Mouse (Mus musculus): ENCODE results near the gene Hemk1. TPM values are rescaled to one million over a fixed set of nuclear protein-coding genes. Genes with fewer than 3 reads are reported as not detected.

Hemk1 gene
- polyA plus RNA-seq, 1 experiment from 2014 or later = 8.2 TPM

DNA sequence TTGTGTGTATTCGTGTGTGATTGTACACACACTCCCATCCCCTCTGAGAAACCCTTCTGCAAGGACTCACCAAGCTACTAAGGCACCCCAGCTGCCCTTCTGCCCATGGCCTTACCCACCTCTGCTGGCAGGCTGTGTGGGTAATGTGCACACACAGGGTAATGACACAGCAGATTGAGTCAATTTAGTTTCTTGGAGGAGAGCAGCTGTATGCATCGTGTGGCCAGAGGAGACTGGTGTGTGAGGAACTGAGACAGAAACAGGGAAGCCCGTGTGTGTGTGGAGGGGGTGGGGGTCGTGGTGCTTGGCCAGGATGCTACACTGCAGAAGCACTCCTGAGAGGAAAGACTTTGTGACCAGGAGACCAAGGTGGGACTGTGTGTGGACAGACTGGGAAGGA, 34.3 kb upstream of the Hemk1 start:
- Histone ChIP-seq H3K9me3 (replicated peaks; ENCODE audit: control insufficient read depth, low read length) (no peaks in the 10 kb centered on the region), H3K9ac (replicated peaks; ENCODE audit: low read length) (no peak overlapping the region), H3K4me1 (ENCODE audit: control insufficient read depth, insufficient read depth, low read length) (no peaks in the 10 kb centered on the region), H3K4me3 (ENCODE audit: low read depth, low read length) (no peak overlapping the region), H3K4me2 (ENCODE audit: low read depth, low read length) (no peak overlapping the region), H3K27me3 (ENCODE audit: control insufficient read depth, insufficient read depth, low read length) (0 out of 2 replicates have a peak, but pooled peaks cover 3% of the 10 kb centered on the region), H3K27ac (replicated peaks; ENCODE audit: low read depth, low read length) (no peak overlapping the region), H3K36me3 (replicated peaks; ENCODE audit: control insufficient read depth, insufficient read depth, low read depth, low read length) (no peaks in the 10 kb centered on the region)
- WGBS = 49% methylated on average over 4 of the region's 4 CpGs
- ATAC-seq (replicated peaks; ENCODE audit: insufficient number of reproducible peaks, low FRiP score, low TSS enrichment, low read depth) (no peak), DNase-seq (ENCODE audit: low spot score) (no peak)

DNA sequence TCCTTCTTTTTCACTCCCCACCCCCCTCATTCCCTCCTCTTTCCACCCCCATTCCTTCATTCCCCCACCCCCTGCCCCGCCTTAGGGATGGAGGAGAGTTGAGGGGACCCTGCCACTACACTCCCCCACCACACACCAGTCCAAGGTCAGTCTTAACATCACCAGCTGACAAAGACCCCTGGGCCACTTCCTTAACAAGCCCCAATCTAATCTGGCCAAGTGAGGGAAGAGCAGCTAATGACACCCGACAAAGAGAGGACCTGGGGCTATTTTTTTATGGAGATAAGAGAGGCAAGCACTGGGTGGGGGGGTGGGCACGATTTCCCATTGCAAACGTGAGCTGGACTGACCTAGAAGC, 31.9 kb upstream of the Hemk1 start:
- H3K9ac ChIP-seq (replicated peaks; ENCODE audit: low read length) = no peak overlapping the region
- 4% methylated on average over 4 of the region's 4 CpGs for WGBS
- H3K4me1 ChIP-seq (ENCODE audit: control insufficient read depth, insufficient read depth, low read length) = no peaks in the 10 kb centered on the region
- H3K27me3 ChIP-seq (ENCODE audit: control insufficient read depth, insufficient read depth, low read length) = 0 out of 2 replicates have a peak, but pooled peaks cover 3% of the 10 kb centered on the region
- no peaks in the 10 kb centered on the region for H3K9me3 ChIP-seq (replicated peaks; ENCODE audit: control insufficient read depth, low read length)
- DNase-seq (ENCODE audit: low spot score) = no peak
- no peaks in the 10 kb centered on the region for H3K36me3 ChIP-seq (replicated peaks; ENCODE audit: control insufficient read depth, insufficient read depth, low read depth, low read length)
- no peak overlapping the region for H3K4me3 ChIP-seq (ENCODE audit: low read depth, low read length)
- H3K27ac ChIP-seq (replicated peaks; ENCODE audit: low read depth, low read length) = no peak overlapping the region
- H3K4me2 ChIP-seq (ENCODE audit: low read depth, low read length) = no peak overlapping the region
- ATAC-seq (replicated peaks; ENCODE audit: insufficient number of reproducible peaks, low FRiP score, low TSS enrichment, low read depth) = no peak

DNA sequence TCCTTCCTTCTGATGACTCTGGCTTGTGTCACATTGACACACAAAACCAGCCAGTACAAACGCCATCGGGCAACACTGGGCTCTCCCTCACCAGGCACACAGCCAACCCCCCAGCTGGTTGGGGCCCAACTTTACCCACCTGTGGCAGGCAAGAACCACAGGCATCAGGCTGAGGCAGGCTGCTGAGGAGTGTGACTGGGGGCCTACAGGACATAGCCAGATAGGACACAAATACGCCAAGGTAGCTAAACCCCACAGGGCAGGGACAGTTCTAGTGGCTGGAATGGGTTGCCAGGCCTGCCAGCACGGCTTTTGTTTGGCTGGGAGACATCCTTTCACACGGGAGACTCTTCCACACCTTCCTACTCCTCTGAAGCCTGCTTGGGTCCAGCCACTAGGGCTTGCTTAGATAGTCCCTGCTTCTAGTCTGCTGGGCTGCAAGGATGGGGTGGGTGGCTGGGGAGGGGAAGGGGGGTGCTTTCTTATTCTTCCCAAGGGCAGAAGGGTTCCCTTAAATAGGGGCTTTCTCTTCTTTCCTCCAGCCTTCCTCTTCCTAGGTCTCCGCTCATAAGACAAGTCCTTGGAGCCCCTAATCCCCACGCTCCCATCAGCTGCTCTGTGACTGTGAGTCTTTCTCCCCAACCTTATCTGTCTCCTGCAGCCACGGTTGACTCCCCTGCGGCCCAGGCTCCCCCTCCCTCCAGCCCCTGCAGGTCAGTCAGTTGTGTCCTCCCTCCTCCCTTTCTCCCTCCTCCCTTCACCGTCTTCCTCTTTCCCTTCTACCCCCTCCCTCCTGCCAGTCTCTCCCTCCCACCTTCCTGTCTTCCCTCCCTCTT, 31.3 kb upstream of the Hemk1 start:
- WGBS = 35% methylated on average over 10 of the region's 10 CpGs
- ATAC-seq (replicated peaks; ENCODE audit: insufficient number of reproducible peaks, low FRiP score, low TSS enrichment, low read depth) = no peak
- DNase-seq (ENCODE audit: low spot score) = no peak
- H3K9me3 ChIP-seq (replicated peaks; ENCODE audit: control insufficient read depth, low read length) = no peaks in the 10 kb centered on the region
- H3K4me3 ChIP-seq (ENCODE audit: low read depth, low read length) = no peak overlapping the region
- no peaks in the 10 kb centered on the region for H3K27me3 ChIP-seq (ENCODE audit: control insufficient read depth, insufficient read depth, low read length)
- H3K4me2 ChIP-seq (ENCODE audit: low read depth, low read length) = no peak overlapping the region
- no peaks in the 10 kb centered on the region for H3K4me1 ChIP-seq (ENCODE audit: control insufficient read depth, insufficient read depth, low read length)
- H3K36me3 ChIP-seq (replicated peaks; ENCODE audit: control insufficient read depth, insufficient read depth, low read depth, low read length) = no peaks in the 10 kb centered on the region
- H3K27ac ChIP-seq (replicated peaks; ENCODE audit: low read depth, low read length) = no peak overlapping the region
- H3K9ac ChIP-seq (replicated peaks; ENCODE audit: low read length) = no peak overlapping the region

DNA sequence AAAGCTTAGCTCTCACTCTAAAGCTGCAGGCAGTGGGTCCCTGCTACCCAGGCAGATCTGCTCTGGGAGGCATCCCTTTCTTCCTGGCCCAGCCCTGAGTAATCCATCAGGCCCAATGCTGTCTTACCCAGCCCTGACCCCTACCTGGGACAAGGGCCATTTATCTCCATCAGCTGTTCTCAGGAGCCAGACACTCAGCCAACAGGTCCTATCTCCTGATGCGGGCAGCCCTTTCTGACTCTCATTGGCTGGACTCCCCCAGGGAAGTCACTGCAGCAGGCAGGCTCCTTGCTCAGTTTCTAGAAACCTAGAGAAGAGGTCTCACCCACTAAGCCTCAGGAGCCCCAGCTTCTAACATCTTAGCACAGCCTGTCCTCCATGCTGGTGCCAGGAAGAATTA, 30.2 kb upstream of the Hemk1 start:
- DNase-seq (ENCODE audit: low spot score) (no peak), ATAC-seq (replicated peaks; ENCODE audit: insufficient number of reproducible peaks, low FRiP score, low TSS enrichment, low read depth) (no peak)
- whole genome bisulfite sequencing = 60% methylated on average over 1 of the region's 1 CpGs
- Histone ChIP-seq H3K27ac (replicated peaks; ENCODE audit: low read depth, low read length) (no peak overlapping the region), H3K4me2 (ENCODE audit: low read depth, low read length) (no peak overlapping the region), H3K9me3 (replicated peaks; ENCODE audit: control insufficient read depth, low read length) (no peaks in the 10 kb centered on the region), H3K4me1 (ENCODE audit: control insufficient read depth, insufficient read depth, low read length) (no peaks in the 10 kb centered on the region), H3K27me3 (ENCODE audit: control insufficient read depth, insufficient read depth, low read length) (no peaks in the 10 kb centered on the region), H3K9ac (replicated peaks; ENCODE audit: low read length) (no peak overlapping the region), H3K36me3 (replicated peaks; ENCODE audit: control insufficient read depth, insufficient read depth, low read depth, low read length) (no peaks in the 10 kb centered on the region), H3K4me3 (ENCODE audit: low read depth, low read length) (no peak overlapping the region)

DNA sequence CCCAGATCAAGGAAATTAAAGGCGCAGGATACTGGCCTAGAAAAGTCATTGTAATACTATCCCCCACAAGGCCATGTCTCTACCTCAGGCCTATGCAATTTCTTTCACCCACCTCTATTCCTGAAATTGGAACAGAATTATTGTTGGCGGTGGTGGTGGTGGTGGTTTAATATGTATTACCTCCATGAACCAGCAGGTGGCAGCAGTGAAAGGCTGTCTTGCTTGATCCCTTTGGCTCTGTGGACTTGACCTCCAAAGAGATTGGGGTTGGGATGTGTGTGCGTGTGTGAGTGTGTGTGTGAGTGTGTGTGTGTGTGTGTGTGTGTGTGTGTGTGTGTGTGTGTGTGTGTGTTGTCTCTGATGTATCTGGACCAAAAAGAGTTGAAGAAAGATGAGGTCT, 28.5 kb upstream of the Hemk1 start:
- Histone ChIP-seq H3K36me3 (replicated peaks; ENCODE audit: control insufficient read depth, insufficient read depth, low read depth, low read length) (no peaks in the 10 kb centered on the region), H3K9me3 (replicated peaks; ENCODE audit: control insufficient read depth, low read length) (no peaks in the 10 kb centered on the region), H3K4me1 (ENCODE audit: control insufficient read depth, insufficient read depth, low read length) (no peaks in the 10 kb centered on the region), H3K27me3 (ENCODE audit: control insufficient read depth, insufficient read depth, low read length) (no peaks in the 10 kb centered on the region), H3K27ac (replicated peaks; ENCODE audit: low read depth, low read length) (no peak overlapping the region), H3K4me2 (ENCODE audit: low read depth, low read length) (no peak overlapping the region), H3K9ac (replicated peaks; ENCODE audit: low read length) (no peak overlapping the region), H3K4me3 (ENCODE audit: low read depth, low read length) (no peak overlapping the region)
- WGBS = 3% methylated on average over 3 of the region's 3 CpGs
- ATAC-seq (replicated peaks; ENCODE audit: insufficient number of reproducible peaks, low FRiP score, low TSS enrichment, low read depth) = no peak; the same call in 1 of the 2 replicates
- peak; percentile 77 for DNase-seq (ENCODE audit: low spot score)

DNA sequence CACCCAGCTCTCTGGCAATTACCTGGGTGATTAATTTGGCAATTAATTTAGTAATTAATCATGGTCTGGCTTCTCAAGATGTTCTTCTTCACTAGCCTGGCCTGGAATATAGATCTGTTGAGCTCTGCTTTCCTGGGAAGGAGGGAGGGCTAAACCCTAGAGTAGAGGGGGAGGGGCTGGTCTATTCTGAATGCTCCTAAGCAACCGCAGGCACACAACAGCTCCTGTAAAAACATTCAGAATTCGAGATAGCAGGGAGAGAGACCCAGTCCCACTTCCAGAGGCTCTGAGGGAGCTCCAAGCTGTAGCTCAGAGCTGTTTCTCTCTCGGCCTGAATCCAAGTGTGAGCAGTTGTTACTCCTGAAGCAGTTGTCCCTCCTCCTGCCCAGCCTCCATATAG, 22.8 kb upstream of the Hemk1 start:
- Histone ChIP-seq H3K27ac (replicated peaks; ENCODE audit: low read depth, low read length) (no peak overlapping the region), H3K4me1 (ENCODE audit: control insufficient read depth, insufficient read depth, low read length) (no peaks in the 10 kb centered on the region), H3K27me3 (ENCODE audit: control insufficient read depth, insufficient read depth, low read length) (no peaks in the 10 kb centered on the region; the same call in 1 of the 2 replicates), H3K9ac (replicated peaks; ENCODE audit: low read length) (no peak overlapping the region), H3K4me3 (ENCODE audit: low read depth, low read length) (no peak overlapping the region), H3K36me3 (replicated peaks; ENCODE audit: control insufficient read depth, insufficient read depth, low read depth, low read length) (no peaks in the 10 kb centered on the region), H3K9me3 (replicated peaks; ENCODE audit: control insufficient read depth, low read length) (no peaks in the 10 kb centered on the region), H3K4me2 (ENCODE audit: low read depth, low read length) (no peak overlapping the region)
- DNase-seq (ENCODE audit: low spot score) (no peak), ATAC-seq (replicated peaks; ENCODE audit: insufficient number of reproducible peaks, low FRiP score, low TSS enrichment, low read depth) (no peak)
- 15% methylated on average over 3 of the region's 3 CpGs for WGBS

DNA sequence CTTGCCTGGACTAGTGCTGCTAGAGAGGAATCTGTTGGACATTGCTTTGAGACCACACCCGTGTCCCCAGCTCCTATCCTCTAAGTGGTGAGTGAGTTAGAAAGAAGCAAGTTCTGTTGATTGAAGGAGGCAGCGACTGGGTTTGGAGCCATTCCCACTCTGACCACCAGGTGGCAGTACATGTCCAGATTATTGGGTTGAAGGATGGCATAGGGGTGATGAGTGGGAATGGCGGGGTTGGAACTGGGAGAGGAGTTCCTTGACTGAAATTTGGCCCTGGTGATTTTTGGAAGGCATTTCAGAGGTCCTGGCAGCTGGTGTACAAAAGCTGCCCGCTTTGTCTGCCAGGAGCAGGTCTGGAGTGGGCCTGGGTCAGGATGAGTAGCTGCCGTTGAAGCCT, 19.5 kb upstream of the Hemk1 start:
- WGBS = 19% methylated on average over 5 of the region's 5 CpGs
- Histone ChIP-seq H3K9ac (replicated peaks; ENCODE audit: low read length) (no peak overlapping the region), H3K4me3 (ENCODE audit: low read depth, low read length) (no peak overlapping the region), H3K4me1 (ENCODE audit: control insufficient read depth, insufficient read depth, low read length) (no peaks in the 10 kb centered on the region), H3K27ac (replicated peaks; ENCODE audit: low read depth, low read length) (no peak overlapping the region), H3K36me3 (replicated peaks; ENCODE audit: control insufficient read depth, insufficient read depth, low read depth, low read length) (no peaks in the 10 kb centered on the region), H3K4me2 (ENCODE audit: low read depth, low read length) (no peak overlapping the region), H3K27me3 (ENCODE audit: control insufficient read depth, insufficient read depth, low read length) (no peaks in the 10 kb centered on the region; the same call in 1 of the 2 replicates), H3K9me3 (replicated peaks; ENCODE audit: control insufficient read depth, low read length) (no peaks in the 10 kb centered on the region)
- peak; percentile 84 for DNase-seq (ENCODE audit: low spot score)
- ATAC-seq (replicated peaks; ENCODE audit: insufficient number of reproducible peaks, low FRiP score, low TSS enrichment, low read depth) = no peak

DNA sequence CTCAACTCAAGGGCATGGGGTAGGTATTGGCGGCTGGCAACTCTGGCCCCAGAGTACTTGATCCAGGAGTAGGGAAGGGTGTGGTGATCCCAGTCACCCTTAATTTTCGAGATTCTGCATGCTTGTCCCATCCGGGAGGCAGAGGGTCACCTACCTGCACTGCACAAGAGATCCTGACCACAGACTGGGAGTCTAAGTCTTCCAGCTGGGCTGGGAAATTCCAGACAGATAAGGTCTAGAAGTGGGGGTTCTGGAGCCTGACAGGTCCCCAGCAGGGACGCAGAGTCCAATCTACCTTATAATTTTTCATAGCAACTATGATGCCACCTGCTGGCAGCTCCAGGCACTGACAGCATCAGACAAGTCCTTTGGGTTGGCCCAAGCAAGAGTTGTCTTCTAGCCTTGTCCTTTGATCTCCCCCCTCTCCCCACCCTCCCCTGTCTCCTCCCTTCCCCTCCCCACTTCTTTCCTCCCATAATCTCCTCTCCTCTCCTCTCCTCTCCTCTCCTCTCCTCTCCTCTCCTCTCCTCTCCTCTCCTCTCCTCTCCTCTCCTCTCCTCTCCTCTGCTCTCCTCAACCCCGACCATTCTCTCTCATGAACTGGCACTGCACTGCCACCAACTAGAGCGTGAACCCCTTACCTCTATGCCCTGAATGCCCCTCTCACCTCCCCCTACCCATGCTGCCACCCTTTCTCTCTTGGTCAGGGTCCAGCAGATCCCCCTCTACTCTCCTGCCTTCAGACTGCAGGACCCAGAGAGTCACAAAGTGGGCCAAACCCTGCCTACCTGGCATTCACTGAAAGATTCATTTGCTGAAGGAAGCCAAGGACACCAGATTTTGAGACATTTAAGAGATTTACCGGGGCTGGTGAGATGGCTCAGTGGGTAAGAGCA, 18.0 kb upstream of the Hemk1 start:
- Histone ChIP-seq H3K4me1 (ENCODE audit: control insufficient read depth, insufficient read depth, low read length) (no peaks in the 10 kb centered on the region), H3K9ac (replicated peaks; ENCODE audit: low read length) (no peak overlapping the region), H3K27me3 (ENCODE audit: control insufficient read depth, insufficient read depth, low read length) (no peaks in the 10 kb centered on the region; the same call in 1 of the 2 replicates), H3K27ac (replicated peaks; ENCODE audit: low read depth, low read length) (no peak overlapping the region), H3K36me3 (replicated peaks; ENCODE audit: control insufficient read depth, insufficient read depth, low read depth, low read length) (no peaks in the 10 kb centered on the region), H3K4me2 (ENCODE audit: low read depth, low read length) (no peak overlapping the region), H3K9me3 (replicated peaks; ENCODE audit: control insufficient read depth, low read length) (no peaks in the 10 kb centered on the region), H3K4me3 (ENCODE audit: low read depth, low read length) (no peak overlapping the region)
- WGBS = 51% methylated on average over 7 of the region's 7 CpGs
- ATAC-seq (replicated peaks; ENCODE audit: insufficient number of reproducible peaks, low FRiP score, low TSS enrichment, low read depth) (no peak), DNase-seq (ENCODE audit: low spot score) (peak; percentile 77)

Data from embryonic facial prominence, embryonic 11.5 days (tissue).